Mouse (Mus musculus) adrenal gland, postnatal 10 days (tissue): Measurements from ENCODE around the gene Shbg. TPM values are rescaled to one million over a fixed set of nuclear protein-coding genes. Genes with fewer than 3 reads are reported as not detected.

Source experiments
- DNase-seq: peaks from one replicate; pipeline ENCODE4 v3.0.0; 2021; ENCODE audit warnings: mixed read lengths
- long read RNA-seq, 2 experiments: library from polyadenylated mRNA; stranded (forward); transcript quantifications; one replicate each; pipeline ENCODE4 v2.0.0; 2021
- total RNA-seq, 2 experiments: library from RNA; stranded (reverse); gene quantifications; 2 replicates each; pipeline ENCODE4 v1.2.3; 2021

Gene Shbg
- under 1 TPM; 0.27 to 0.36 TPM for total RNA-seq
- long read RNA-seq, experiment 1, partial matches to known transcripts, result 0 of 1 reads
- long read RNA-seq, experiment 1, other reads (novel, unspliced or antisense), result 0 of 1 reads
- long read RNA-seq, experiment 2, result 0 reads

GRCm38 (mm10) chr11:69617805-69618204 lies at the start of gene Shbg:
Shbg (minus strand) TSS chr11:69617905.
- DNase-seq, result no peak

- DNase-seq, result no peak
Observed at GRCm38 (mm10) chr11:69666665-69667005, 48.9 kb upstream of the Shbg start.

- DNase-seq, result peak; percentile 62
Observed at GRCm38 (mm10) chr11:69665961-69666664, 48.4 kb upstream of the Shbg start, which contains the start of gene Cd68. Cd68 (minus strand) TSS chr11:69666153.

GRCm38 (mm10) chr11:69665457-69665960 lies 47.8 kb upstream of the Shbg start:
- no peak for DNase-seq

GRCm38 (mm10) chr11:69664841-69665240 lies 47.1 kb upstream of the Shbg start:
- DNase-seq, result no peak

GRCm38 (mm10) chr11:69663795-69664194 lies 46.1 kb upstream of the Shbg start:
- DNase-seq, result peak; percentile 72

- DNase-seq, result no peak
Observed at GRCm38 (mm10) chr11:69662967-69663671, 45.4 kb upstream of the Shbg start.

- peak; percentile 94 for DNase-seq
Observed at GRCm38 (mm10) chr11:69662213-69662966, 44.7 kb upstream of the Shbg start, which contains the start of gene Mpdu1. Mpdu1 (minus strand) TSS chr11:69662642.

GRCm38 (mm10) chr11:69661221-69661881 lies 43.6 kb upstream of the Shbg start:
- peak; percentile 70 for DNase-seq

GRCm38 (mm10) chr11:69657462-69657881 lies 39.8 kb upstream of the Shbg start:
- no peak for DNase-seq

- DNase-seq, result peak; percentile 59
Observed at GRCm38 (mm10) chr11:69656617-69657461, 39.1 kb upstream of the Shbg start.

- DNase-seq, result no peak
Observed at GRCm38 (mm10) chr11:69656065-69656455, 38.4 kb upstream of the Shbg start.

- peak; percentile 78 for DNase-seq
Observed at GRCm38 (mm10) chr11:69655264-69656064, 37.8 kb upstream of the Shbg start, which contains the start of gene Sox15. Sox15 (plus strand) TSS chr11:69655314.

- DNase-seq, result no peak
Observed at GRCm38 (mm10) chr11:69654760-69655159, 37.1 kb upstream of the Shbg start.

GRCm38 (mm10) chr11:69653399-69653798 lies 35.7 kb upstream of the Shbg start:
- no peak for DNase-seq

- no peak for DNase-seq
Observed at GRCm38 (mm10) chr11:69645860-69646259, 28.2 kb upstream of the Shbg start.

GRCm38 (mm10) chr11:69635471-69635870 lies 17.8 kb upstream of the Shbg start:
- DNase-seq, result no peak

- no peak for DNase-seq
Observed at GRCm38 (mm10) chr11:69633128-69633866, 15.6 kb upstream of the Shbg start.
